Mouse (Mus musculus): ENCODE data around the gene Ang.

DNA sequence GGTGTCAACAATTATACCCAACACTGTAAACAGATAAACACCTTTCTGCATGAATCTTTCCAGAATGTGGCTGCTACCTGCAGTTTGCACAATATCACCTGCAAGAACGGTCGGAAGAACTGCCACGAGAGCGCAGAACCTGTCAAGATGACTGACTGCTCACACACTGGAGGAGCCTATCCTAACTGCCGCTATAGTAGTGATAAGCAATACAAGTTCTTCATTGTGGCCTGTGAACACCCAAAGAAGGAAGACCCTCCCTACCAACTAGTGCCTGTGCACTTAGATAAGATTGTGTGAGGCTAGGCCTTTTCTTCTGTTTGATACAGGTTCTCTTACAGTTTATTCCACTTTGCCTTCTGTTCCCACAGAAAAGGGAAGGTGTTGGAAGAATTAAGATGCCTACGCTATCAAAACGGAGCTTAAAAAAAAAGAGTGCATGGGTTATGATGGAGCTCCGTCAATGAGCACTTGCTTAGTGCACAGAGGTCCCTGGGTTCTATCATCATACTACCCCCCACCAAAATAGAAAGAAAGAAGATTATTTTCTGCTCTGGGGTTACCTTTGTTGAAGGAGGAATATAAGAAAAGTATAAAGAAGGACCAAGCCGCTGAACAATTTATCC, 39.5 kb downstream of the Ang start:
- TF ChIP-seq CTCF (IDR thresholded peaks at IDR 0.05; ENCODE audit: borderline replicate concordance, insufficient read depth, low read depth, low read length) (no peak), POLR2A (IDR thresholded peaks at IDR 0.05; ENCODE audit: borderline replicate concordance, insufficient read depth, low read length) (no peak)

Data from cerebellum, adult 2 months (tissue).